Mouse (Mus musculus) ES-Bruce4 (cell line): ENCODE measurements at regions not wholly inside any gene's neighbourhood (a gene's known extent, or its start where the extent isn't known, plus 50 kb on each side); places are given as distances from the start of the nearest gene placed in this dataset.
"Not testable (repeated sequence)": the region's sequence is repeated elsewhere in the genome, so short reads cannot be mapped to it uniquely, and the experiment has no call there.

Experiments
- CTCF ChIP-seq: IDR thresholded peaks from one replicate; pipeline ENCODE4 v1.8.1; 2011; ENCODE audit warnings: low read depth, low read length
- EP300 ChIP-seq: IDR thresholded peaks from 2 replicates; pipeline ENCODE4 v1.6.1; 2011; ENCODE audit warnings: low read depth, low read length; ENCODE audit not compliant: insufficient read depth

DNA sequence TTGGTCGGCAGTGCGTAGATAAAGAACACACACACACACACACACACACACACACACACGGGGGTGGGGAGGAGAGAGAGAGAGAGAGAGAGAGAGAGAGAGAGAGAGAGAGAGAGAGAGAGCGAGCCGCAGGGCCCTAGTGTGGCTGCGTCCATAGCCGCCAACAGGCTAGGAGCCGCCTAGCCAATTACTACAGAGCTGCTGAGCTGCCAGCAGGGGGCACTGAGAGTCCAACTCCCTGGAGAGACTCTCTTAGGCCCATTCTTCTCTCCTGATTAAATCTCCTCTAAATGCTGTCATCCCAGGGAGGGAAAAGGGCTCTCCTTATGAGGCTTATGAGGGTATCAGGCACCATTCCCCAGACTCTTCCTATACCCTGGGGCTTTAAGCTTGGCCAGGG is 114.3 kb upstream of the Sfswap start:
- not testable (repeated sequence) for TF ChIP-seq CTCF, EP300
